Mouse (Mus musculus) hindbrain, embryonic 15.5 days (tissue): ENCODE measurements around the gene Scel. TPM values are rescaled to one million over a fixed set of nuclear protein-coding genes. Genes with fewer than 3 reads are reported as not detected.

Experiments
- ATAC-seq: fragments of 200-750 bp; cut with Nextera tagmentation; 2 replicates; pipeline ENCODE4 v1.8.0; 2017; ENCODE audit warnings: low read depth, moderate number of reproducible peaks, moderate TSS enrichment; ENCODE audit not compliant: low FRiP score
- H3K27ac ChIP-seq: fragments of 300-500 bp; sonication (generic); replicated peaks from 2 replicates; pipeline ENCODE4 v1.5.1; 2015; ENCODE audit warnings: mild to moderate bottlenecking, inconsistent platforms
- H3K27me3 ChIP-seq: fragments of 300-500 bp; sonication (generic); 2 replicates; pipeline ENCODE4 v1.6.1; 2015; ENCODE audit warnings: control low read depth, inconsistent platforms
- H3K36me3 ChIP-seq: fragments of 300-500 bp; sonication (generic); 2 replicates; pipeline ENCODE4 v1.6.1; 2015; ENCODE audit warnings: control low read depth, inconsistent platforms
- H3K4me1 ChIP-seq: fragments of 300-500 bp; sonication (generic); replicated peaks from 2 replicates; pipeline ENCODE4 v1.6.1; 2015; ENCODE audit warnings: control low read depth, inconsistent platforms
- H3K4me2 ChIP-seq: fragments of 300-500 bp; sonication (generic); 2 replicates; pipeline ENCODE4 v1.6.1; 2015; ENCODE audit warnings: moderate library complexity, mild to moderate bottlenecking, inconsistent platforms
- H3K4me3 ChIP-seq: fragments of 300-500 bp; sonication (generic); 2 replicates; pipeline ENCODE4 v1.5.1; 2015; ENCODE audit warnings: mild to moderate bottlenecking, inconsistent platforms
- H3K9ac ChIP-seq: fragments of 300-500 bp; sonication (generic); 2 replicates; pipeline ENCODE4 v1.6.1; 2015; ENCODE audit warnings: inconsistent platforms
- H3K9me3 ChIP-seq: fragments of 300-500 bp; sonication (generic); 2 replicates; pipeline ENCODE4 v1.6.1; 2016; ENCODE audit warnings: control low read depth, inconsistent platforms
- WGBS: fragments of 180-500 bp; shearing (Covaris S2); methylation state at CpG from one replicate; pipeline ENCODE4 v1.1.7; 2015; 5-methylcytosine and 5-hydroxymethylcytosine counted together
- polyA plus RNA-seq: library from polyadenylated mRNA; unstranded; fragments of >200 nt; fragmentation: Nextera tagmentation; extraction: Ambion mirVana; gene quantifications from 2 replicates; pipeline ENCODE4 v1.2.1, GENCODE M21; 2015

The Scel gene
- polyA plus RNA-seq, 1 experiment from 2014 or later = 0.13 TPM

DNA sequence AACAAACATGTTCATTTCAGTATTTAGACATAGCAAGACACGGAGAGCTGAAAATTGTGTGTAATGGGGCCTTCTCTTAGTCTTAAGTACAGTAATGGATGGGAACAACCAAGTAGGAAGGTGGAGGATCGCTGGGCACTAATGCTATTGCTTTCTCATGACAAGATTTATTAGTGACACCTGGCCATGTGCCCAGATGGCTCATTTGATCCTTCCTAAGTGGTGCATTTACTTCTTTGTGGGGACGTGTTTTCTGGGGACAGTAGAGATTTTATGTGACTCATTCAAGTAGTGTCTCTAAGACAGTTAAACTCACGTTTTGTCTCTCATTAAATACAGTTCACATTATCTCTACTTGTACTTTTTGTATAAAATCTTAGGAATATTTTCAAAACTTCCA, 73.5 kb downstream of the Scel start:
- ATAC-seq = no peak
- 44% methylated on average over 4 of the region's 4 CpGs for WGBS
- no peak overlapping the region for H3K4me2 ChIP-seq
- H3K9me3 ChIP-seq = no peaks in the 10 kb centered on the region
- H3K36me3 ChIP-seq = no peaks in the 10 kb centered on the region
- H3K27me3 ChIP-seq = no peaks in the 10 kb centered on the region
- H3K9ac ChIP-seq = no peak overlapping the region
- no peaks in the 10 kb centered on the region for H3K4me1 ChIP-seq
- no peak overlapping the region for H3K27ac ChIP-seq
- H3K4me3 ChIP-seq = no peak overlapping the region

- Histone ChIP-seq H3K4me2 (no peak overlapping the region), H3K4me1 (no peaks in the 10 kb centered on the region), H3K27ac (no peak overlapping the region), H3K36me3 (no peaks in the 10 kb centered on the region), H3K9ac (no peak overlapping the region), H3K4me3 (no peak overlapping the region), H3K9me3 (no peaks in the 10 kb centered on the region), H3K27me3 (no peaks in the 10 kb centered on the region)
- no peak for ATAC-seq
- WGBS = 53% methylated on average over 10 of the region's 10 CpGs
These were observed 74.2 kb downstream of the Scel start for GRCm38 (mm10) chr14:103587208-103587900.

DNA sequence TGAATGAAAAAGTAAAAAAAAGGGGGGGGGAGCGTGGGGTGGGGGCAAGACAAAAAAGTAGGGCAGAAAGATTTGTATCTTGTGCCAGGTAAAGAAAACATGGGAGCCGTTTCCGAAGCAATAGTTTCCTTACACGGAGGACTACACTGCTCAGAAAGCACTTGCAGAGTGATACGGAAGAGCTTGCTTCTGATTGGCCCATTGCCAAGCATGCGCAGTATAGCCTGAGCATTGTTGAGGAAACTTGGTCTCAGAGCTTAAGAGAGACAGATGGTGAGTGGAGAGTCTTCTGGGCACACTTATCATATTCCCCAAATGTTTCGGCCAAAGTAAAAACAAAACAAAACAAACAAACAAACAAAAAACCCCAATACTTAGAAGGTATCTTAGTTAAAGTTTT, 76.7 kb downstream of the Scel start:
- Histone ChIP-seq H3K36me3 (no peaks in the 10 kb centered on the region), H3K9ac (no peak overlapping the region), H3K9me3 (no peaks in the 10 kb centered on the region), H3K4me3 (no peak overlapping the region), H3K27me3 (no peaks in the 10 kb centered on the region), H3K4me2 (peak overlapping the region; percentile 25; the same call in 1 of the 2 replicates), H3K27ac (no peak overlapping the region), H3K4me1 (no peaks in the 10 kb centered on the region)
- WGBS = 66% methylated on average over 7 of the region's 7 CpGs
- peak; percentile 85; the same call in 1 of the 2 replicates for ATAC-seq

- H3K9ac ChIP-seq = no peak overlapping the region
- H3K4me3 ChIP-seq = no peak overlapping the region
- H3K9me3 ChIP-seq = no peaks in the 10 kb centered on the region
- no peaks in the 10 kb centered on the region for H3K4me1 ChIP-seq
- no peaks in the 10 kb centered on the region for H3K36me3 ChIP-seq
- no peak overlapping the region for H3K27ac ChIP-seq
- no peak for ATAC-seq
- WGBS = 73% methylated on average over 5 of the region's 5 CpGs
- no peak overlapping the region for H3K4me2 ChIP-seq
- H3K27me3 ChIP-seq = no peaks in the 10 kb centered on the region
These were observed 82.7 kb downstream of the Scel start for GRCm38 (mm10) chr14:103595870-103596269.

DNA sequence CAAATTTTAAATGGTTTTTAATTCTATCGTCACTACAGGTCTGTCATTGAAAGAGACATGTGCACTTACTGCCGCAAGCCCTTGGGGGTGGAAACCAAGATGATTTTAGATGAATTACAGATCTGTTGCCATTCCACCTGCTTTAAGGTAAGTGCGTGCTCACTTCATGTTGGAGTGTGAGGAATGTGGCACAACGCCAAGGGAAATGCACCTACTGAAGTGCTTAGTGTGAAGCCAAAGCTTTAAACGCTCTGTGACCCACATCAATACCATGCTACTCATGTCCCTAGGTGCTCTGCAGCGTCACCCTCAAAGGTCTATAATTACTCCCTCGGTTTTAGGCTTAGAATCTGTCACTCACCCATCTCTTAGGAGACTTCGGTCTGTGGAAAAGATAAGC, 94.9 kb downstream of the Scel start:
- Histone ChIP-seq H3K27ac (no peak overlapping the region), H3K9me3 (no peaks in the 10 kb centered on the region), H3K9ac (no peak overlapping the region), H3K36me3 (no peaks in the 10 kb centered on the region), H3K4me3 (no peak overlapping the region), H3K4me1 (no peaks in the 10 kb centered on the region), H3K27me3 (no peaks in the 10 kb centered on the region), H3K4me2 (no peak overlapping the region)
- 85% methylated on average over 8 of the region's 8 CpGs for WGBS
- no peak for ATAC-seq

DNA sequence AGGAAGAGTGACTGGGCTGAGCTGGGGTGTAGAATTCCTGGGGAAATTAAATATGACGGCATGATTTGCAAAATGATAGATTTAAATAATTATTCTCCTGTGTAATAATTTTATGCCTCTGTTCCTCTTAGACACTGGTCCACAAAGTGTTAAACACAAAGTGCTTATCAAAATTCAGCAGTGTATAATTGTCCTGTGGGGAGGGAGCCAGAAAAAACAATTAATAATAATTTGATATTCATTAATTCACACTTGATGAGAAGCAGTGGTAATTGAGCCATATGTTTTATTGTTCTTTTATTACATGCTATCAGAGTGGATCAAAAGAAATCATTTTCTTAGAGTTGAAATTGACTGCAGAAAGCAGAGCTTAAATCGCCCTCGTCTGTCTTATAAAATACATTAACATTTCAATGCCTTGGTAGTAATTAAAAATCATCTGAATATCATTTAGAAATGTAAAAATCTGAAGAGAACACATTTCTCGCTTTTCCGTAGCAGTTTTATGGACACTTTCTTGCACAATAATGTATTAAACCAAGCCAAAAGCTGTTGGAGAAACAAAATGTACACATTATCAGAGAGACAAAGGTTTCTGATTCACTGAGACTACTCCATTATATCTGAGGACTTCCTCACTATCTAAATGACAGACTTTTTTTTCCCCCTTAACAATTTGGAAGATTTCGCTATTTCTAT, 100.6 kb downstream of the Scel start:
- Histone ChIP-seq H3K27ac (no peak overlapping the region), H3K4me2 (no peak overlapping the region), H3K9me3 (no peaks in the 10 kb centered on the region), H3K4me3 (no peak overlapping the region), H3K27me3 (no peaks in the 10 kb centered on the region), H3K4me1 (no peaks in the 10 kb centered on the region), H3K9ac (no peak overlapping the region), H3K36me3 (no peaks in the 10 kb centered on the region)
- ATAC-seq = no peak
- WGBS = 51% methylated on average over 6 of the region's 6 CpGs

DNA sequence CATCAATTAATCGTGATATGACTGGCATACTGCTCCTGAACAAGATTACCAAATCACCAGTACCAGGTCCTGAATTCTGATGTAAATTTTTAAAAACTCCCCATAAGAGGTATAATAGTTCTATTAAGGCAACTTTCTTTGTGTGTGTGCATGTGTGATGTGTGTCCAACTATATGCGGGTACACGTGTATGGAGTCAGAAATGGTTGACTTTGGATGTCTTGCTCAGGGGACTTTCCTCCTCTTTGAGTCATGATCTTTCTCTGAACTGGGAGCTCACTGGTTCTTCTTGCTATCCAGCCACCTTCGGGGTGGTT, 101.1 kb downstream of the Scel start:
- Histone ChIP-seq H3K27me3 (no peaks in the 10 kb centered on the region), H3K4me3 (no peak overlapping the region), H3K9ac (no peak overlapping the region), H3K36me3 (no peaks in the 10 kb centered on the region), H3K27ac (no peak overlapping the region), H3K4me2 (no peak overlapping the region), H3K4me1 (no peaks in the 10 kb centered on the region), H3K9me3 (no peaks in the 10 kb centered on the region)
- ATAC-seq = no peak
- WGBS = 86% methylated on average over 4 of the region's 4 CpGs

- H3K9me3 ChIP-seq = no peaks in the 10 kb centered on the region
- ATAC-seq = no peak
- WGBS = 94% methylated on average over 4 of the region's 4 CpGs
- no peaks in the 10 kb centered on the region for H3K27me3 ChIP-seq
- H3K9ac ChIP-seq = no peak overlapping the region
- no peaks in the 10 kb centered on the region for H3K4me1 ChIP-seq
- H3K4me2 ChIP-seq = no peak overlapping the region
- H3K4me3 ChIP-seq = no peak overlapping the region
- no peak overlapping the region for H3K27ac ChIP-seq
- H3K36me3 ChIP-seq = no peaks in the 10 kb centered on the region
These were observed 106.6 kb downstream of the Scel start for GRCm38 (mm10) chr14:103619756-103620155.

DNA sequence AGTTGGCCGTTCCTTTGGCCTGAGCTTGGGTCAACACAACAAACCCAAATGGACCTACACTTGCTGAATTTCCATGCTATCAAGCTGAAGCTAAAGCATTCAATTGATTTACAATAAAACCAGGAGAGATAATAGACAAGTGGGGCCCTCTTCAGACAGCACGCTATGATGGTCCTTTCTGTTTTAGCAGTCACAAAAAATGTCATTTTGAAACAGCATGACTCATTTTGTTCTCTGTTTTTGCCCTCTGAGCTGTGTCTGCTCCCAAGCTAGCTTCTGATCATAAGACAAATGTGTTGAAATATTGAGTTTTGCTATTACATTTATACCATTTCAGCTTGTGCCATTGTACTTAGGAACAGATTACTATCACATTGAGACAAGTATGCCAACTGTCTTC, 108.1 kb downstream of the Scel start:
- Histone ChIP-seq H3K9ac (no peak overlapping the region), H3K4me2 (no peak overlapping the region), H3K27me3 (no peaks in the 10 kb centered on the region), H3K9me3 (no peaks in the 10 kb centered on the region), H3K4me1 (no peaks in the 10 kb centered on the region), H3K27ac (no peak overlapping the region), H3K36me3 (no peaks in the 10 kb centered on the region), H3K4me3 (no peak overlapping the region)
- ATAC-seq = no peak
- WGBS = 92% methylated on average over 2 of the region's 2 CpGs

DNA sequence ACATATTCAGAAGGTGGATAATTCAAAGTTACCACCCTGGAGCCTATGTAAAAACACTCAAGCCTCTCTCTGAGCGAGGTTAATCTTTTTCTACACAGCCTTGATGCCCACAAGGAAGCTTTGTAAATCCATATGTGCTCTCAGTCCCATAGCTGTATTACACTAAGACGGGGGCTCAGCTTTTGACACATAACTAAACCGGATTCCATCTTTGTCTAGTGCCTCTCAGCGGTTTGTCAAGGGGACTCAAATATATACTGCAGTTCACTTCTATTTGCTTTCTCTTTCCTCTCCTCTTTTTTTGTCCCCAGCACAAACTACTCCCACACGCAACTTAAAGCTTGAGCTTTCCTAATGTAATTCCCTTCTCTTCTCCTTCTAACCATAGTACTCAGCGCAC, 113.0 kb downstream of the Scel start:
- H3K4me2 ChIP-seq = no peak overlapping the region
- no peaks in the 10 kb centered on the region for H3K27me3 ChIP-seq
- no peak overlapping the region for H3K27ac ChIP-seq
- H3K9me3 ChIP-seq = no peaks in the 10 kb centered on the region
- no peak overlapping the region for H3K9ac ChIP-seq
- 95% methylated on average over 6 of the region's 6 CpGs for WGBS
- no peaks in the 10 kb centered on the region for H3K36me3 ChIP-seq
- ATAC-seq = no peak
- no peak overlapping the region for H3K4me3 ChIP-seq
- no peaks in the 10 kb centered on the region for H3K4me1 ChIP-seq

GRCm38 (mm10) chr14:103629639-103630364, 116.7 kb downstream of the Scel start:
- no peak overlapping the region for H3K4me2 ChIP-seq
- no peaks in the 10 kb centered on the region for H3K9me3 ChIP-seq
- no peaks in the 10 kb centered on the region for H3K36me3 ChIP-seq
- 92% methylated on average over 7 of the region's 7 CpGs for WGBS
- no peak overlapping the region for H3K4me3 ChIP-seq
- H3K9ac ChIP-seq = no peak overlapping the region
- H3K4me1 ChIP-seq = no peaks in the 10 kb centered on the region
- H3K27ac ChIP-seq = no peak overlapping the region
- H3K27me3 ChIP-seq = no peaks in the 10 kb centered on the region
- ATAC-seq = no peak

GRCm38 (mm10) chr14:103630545-103630944, 117.4 kb downstream of the Scel start:
- Histone ChIP-seq H3K27me3 (no peaks in the 10 kb centered on the region), H3K4me1 (no peaks in the 10 kb centered on the region), H3K9me3 (no peaks in the 10 kb centered on the region), H3K27ac (no peak overlapping the region), H3K4me3 (no peak overlapping the region), H3K9ac (no peak overlapping the region), H3K36me3 (no peaks in the 10 kb centered on the region), H3K4me2 (no peak overlapping the region)
- 80% methylated on average over 8 of the region's 8 CpGs for WGBS
- no peak for ATAC-seq
